Comparison of ENCODE assay signal across 16 mouse cellular contexts in genomic region chr1:132888811-132889210, GRCm38 (mm10). TPM values are rescaled to one million over a fixed set of nuclear protein-coding genes. Genes with fewer than 3 reads are reported as not detected.
"Had no signal": no experiment of that assay in that cellular context is flagged by ENCODE, and none has a peak within 500 bp of the region (broad histone marks: within the 10 kb centered on the region; RNA-seq: fewer than 3 reads in every experiment).

No protein-coding gene starts in this region.

- DNase-seq: lung, adult 2 months; lung, postnatal 14 days; lung, postnatal 36 days; right cerebral cortex, postnatal 14 days; thymus, adult 2 months; thymus, postnatal 25 days; thymus, postnatal 4 days had no signal

- H3K4me3 ChIP-seq: lung, embryonic 15.5 days; megakaryocyte, embryonic 14.5 days; midbrain, embryonic 13.5 days; midbrain, embryonic 15.5 days; neural tube, embryonic 12.5 days; stomach, embryonic 15.5 days had no signal

- H3K9me3 ChIP-seq: lung, embryonic 15.5 days; megakaryocyte, embryonic 14.5 days; midbrain, embryonic 13.5 days; midbrain, embryonic 15.5 days; neural tube, embryonic 12.5 days; stomach, embryonic 15.5 days had no signal

- H3K4me1 ChIP-seq: stomach, embryonic 15.5 days had no signal

- H3K27me3 ChIP-seq: lung, embryonic 15.5 days; midbrain, embryonic 13.5 days; midbrain, embryonic 15.5 days; neural tube, embryonic 12.5 days; stomach, embryonic 15.5 days had no signal

- H3K36me3 ChIP-seq: lung, embryonic 15.5 days; midbrain, embryonic 15.5 days; stomach, embryonic 15.5 days had no signal

RNA-seq across cellular contexts. Expression of gene Lrrn2, which starts 8.7 kb away (rescaled TPM):
- total RNA-seq: megakaryocyte progenitor cell, adult 5-6 weeks; monocyte, adult 5-6 weeks; neutrophil, adult 5-6 weeks had no signal
